In genomic region chr13:83738528-83738981, GRCm38 (mm10) we compare ENCODE assay signal across 8 mouse cellular contexts.
DNase-seq lines count a peak whose midpoint lies in the region; ATAC-seq lines count a peak whose summit lies in the region.

No protein-coding gene starts in this region.

- peaks cover 5% of the 10 kb centered on the region for H3K4me1 ChIP-seq in embryonic facial prominence, embryonic 15.5 days
- peaks cover 10% of the 10 kb centered on the region; the same call in 1 of the 2 replicates for H3K4me1 ChIP-seq in limb, embryonic 15.5 days

- H3K4me2 ChIP-seq in embryonic facial prominence, embryonic 15.5 days (replicated peaks): peak overlapping the region; percentile 21
- peak overlapping the region; percentile 25 for H3K4me2 ChIP-seq in limb, embryonic 15.5 days

- H3K27ac ChIP-seq in embryonic facial prominence, embryonic 15.5 days (replicated peaks): no peak overlapping the region
- H3K27ac ChIP-seq in limb, embryonic 15.5 days: no peak overlapping the region

- H3K4me3 ChIP-seq in embryonic facial prominence, embryonic 15.5 days (replicated peaks): peak overlapping the region; percentile 22
- H3K4me3 ChIP-seq in limb, embryonic 15.5 days: peak overlapping the region; percentile 14; the same call in 1 of the 2 replicates

- no peaks in the 10 kb centered on the region for H3K36me3 ChIP-seq in embryonic facial prominence, embryonic 15.5 days
- H3K36me3 ChIP-seq in limb, embryonic 15.5 days: no peaks in the 10 kb centered on the region

- no peak overlapping the region for H3K9ac ChIP-seq in embryonic facial prominence, embryonic 15.5 days
- H3K9ac ChIP-seq in limb, embryonic 15.5 days: no peak overlapping the region

- DNase-seq in heart, adult 11 months: peak; percentile 66
- no peak for DNase-seq in heart, adult 18-20 months
- peak; percentile 74 for DNase-seq in Muller cell, postnatal 12 days (ENCODE audit: inconsistent ontology term)
- peak; percentile 56 for DNase-seq in retina, embryonic 14.5 days (ENCODE audit: low spot score)
- DNase-seq in right cerebral cortex, postnatal 14 days: no peak
- DNase-seq in urinary bladder, adult 18-20 months (ENCODE audit: low spot score in 2 of 2): no peak

- H3K27me3 ChIP-seq in embryonic facial prominence, embryonic 15.5 days: peaks cover 69% of the 10 kb centered on the region
- peaks cover 64% of the 10 kb centered on the region for H3K27me3 ChIP-seq in limb, embryonic 15.5 days

- 5% methylated on average over 12 of the region's 12 CpGs for WGBS in embryonic facial prominence, embryonic 15.5 days
- 3% methylated on average over 12 of the region's 12 CpGs for WGBS in limb, embryonic 15.5 days

- no peaks in the 10 kb centered on the region for H3K9me3 ChIP-seq in embryonic facial prominence, embryonic 15.5 days (replicated peaks)
- no peaks in the 10 kb centered on the region for H3K9me3 ChIP-seq in limb, embryonic 15.5 days

- ATAC-seq in embryonic facial prominence, embryonic 15.5 days (ENCODE audit: insufficient number of reproducible peaks, low FRiP score, low TSS enrichment, low read depth): no peak
- ATAC-seq in limb, embryonic 15.5 days (ENCODE audit: insufficient number of reproducible peaks, low FRiP score, low TSS enrichment, low read depth): no peak

Comparison
In these comparisons a context has a peak if more than half of its experiments do, and no peak if none do; other contexts are left out.
1. DNase-seq: peak in heart, adult 11 months (single experiment), Muller cell, postnatal 12 days (single experiment) and retina, embryonic 14.5 days (single experiment); none in heart, adult 18-20 months (0 of 2), right cerebral cortex, postnatal 14 days (single experiment) and urinary bladder, adult 18-20 months (0 of 2).